Mouse (Mus musculus) heart, postnatal 0 days (tissue): ENCODE results near the gene Map2k1. TPM values are rescaled to one million over a fixed set of nuclear protein-coding genes. Genes with fewer than 3 reads are reported as not detected.
"Not testable (repeated sequence)": the region's sequence is repeated elsewhere in the genome, so short reads cannot be mapped to it uniquely, and the experiment has no call there.

Experiments
- ATAC-seq: fragments of 200-750 bp; cut with Nextera tagmentation; 2 replicates; pipeline ENCODE4 v1.8.0; 2017; ENCODE audit warnings: low read depth, moderate number of reproducible peaks, moderate library complexity; ENCODE audit not compliant: insufficient read depth
- DNase-seq: peaks from one replicate; pipeline ENCODE4 v3.0.0-alpha.2; 2016; ENCODE audit warnings: low spot score
- H3K27ac ChIP-seq: fragments of 300-500 bp; sonication (generic); 2 replicates; pipeline ENCODE4 v1.5.1; 2014; ENCODE audit warnings: low read depth, mild to moderate bottlenecking
- H3K27me3 ChIP-seq: fragments of 300-500 bp; sonication (generic); 2 replicates; pipeline ENCODE4 v1.6.1; 2014; ENCODE audit warnings: low read length, mixed read lengths; ENCODE audit not compliant: control insufficient read depth, insufficient read depth
- H3K36me3 ChIP-seq: fragments of 300-500 bp; sonication (generic); replicated peaks from 2 replicates; pipeline ENCODE4 v1.6.1; 2014; ENCODE audit warnings: low read length, mixed read lengths; ENCODE audit not compliant: control insufficient read depth, insufficient read depth
- H3K4me1 ChIP-seq: fragments of 300-500 bp; sonication (generic); 2 replicates; pipeline ENCODE4 v1.6.1; 2014; ENCODE audit warnings: antibody characterized with exemption; ENCODE audit not compliant: control insufficient read depth, insufficient read depth
- H3K4me2 ChIP-seq: fragments of 300-500 bp; sonication (generic); 2 replicates; pipeline ENCODE4 v1.6.1; 2014; ENCODE audit warnings: low read depth, mild to moderate bottlenecking, low read length, moderate library complexity
- H3K4me3 ChIP-seq: fragments of 300-500 bp; sonication (generic); 2 replicates; pipeline ENCODE4 v1.5.1; 2014; ENCODE audit warnings: low read depth, low read length
- H3K9ac ChIP-seq: fragments of 300-500 bp; sonication (generic); replicated peaks from 2 replicates; pipeline ENCODE4 v1.6.1; 2014; ENCODE audit warnings: low read depth, low read length, mixed read lengths
- H3K9me3 ChIP-seq: fragments of 300-500 bp; sonication (generic); replicated peaks from 2 replicates; pipeline ENCODE4 v1.6.1; 2016; ENCODE audit warnings: low read length; ENCODE audit not compliant: control insufficient read depth
- CTCF ChIP-seq: IDR thresholded peaks from 2 replicates; pipeline ENCODE4 v1.5.1; 2016; ENCODE audit warnings: antibody characterized with exemption, control low read depth, low read depth
- EP300 ChIP-seq: IDR thresholded peaks from 2 replicates; pipeline ENCODE4 v1.6.1; 2016; ENCODE audit warnings: antibody characterized with exemption, low read depth
- WGBS: fragments of 180-500 bp; shearing (Covaris S2); extraction: QIAGEN DNeasy Blood & Tissue Kit; methylation state at CpG from one replicate; pipeline ENCODE4 v1.1.7; 2014; 5-methylcytosine and 5-hydroxymethylcytosine counted together
- polyA plus RNA-seq: library from polyadenylated mRNA; unstranded; fragments of >200 nt; fragmentation: Nextera tagmentation; extraction: Ambion mirVana; gene quantifications from 2 replicates; pipeline ENCODE4 v1.2.1, GENCODE M21; 2015
- total RNA-seq: library from RNA; depleted of rRNA; stranded (reverse); fragments of >200 nt; gene quantifications from 2 replicates; pipeline ENCODE4 v1.2.3, GENCODE M21; 2014; ENCODE audit warnings: low replicate concordance

The Map2k1 gene
- total and polyA plus RNA-seq, 2 experiments from 2014 or later = 57.7 to 110 TPM

DNA sequence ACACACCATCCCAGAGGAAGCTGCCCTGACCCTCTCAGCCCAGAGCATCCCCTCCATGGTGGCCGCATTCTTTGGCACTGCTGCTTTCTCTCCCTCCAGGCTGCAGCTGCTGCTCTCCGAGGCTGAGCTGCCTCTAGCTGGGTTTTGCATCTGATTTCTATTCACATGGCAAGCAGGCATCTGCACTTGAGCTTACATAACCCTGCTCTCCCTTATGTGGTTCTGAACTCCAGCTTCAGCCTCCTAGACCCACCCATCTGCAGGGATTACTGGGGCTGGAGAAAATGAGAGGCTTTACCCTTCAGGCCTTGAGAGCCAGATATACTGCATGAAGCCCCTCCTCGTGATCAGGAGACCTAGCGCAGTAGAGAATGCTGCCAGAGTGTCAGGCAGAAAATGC, 57.9 kb downstream of the Map2k1 start:
- TF ChIP-seq CTCF (no peak), EP300 (no peak)
- no peak overlapping the region for H3K9ac ChIP-seq
- 37% methylated on average over 4 of the region's 4 CpGs for WGBS
- H3K4me3 ChIP-seq = no peak overlapping the region
- DNase-seq = no peak
- H3K36me3 ChIP-seq = peaks cover 37% of the 10 kb centered on the region
- H3K27me3 ChIP-seq = no peaks in the 10 kb centered on the region
- no peak overlapping the region for H3K27ac ChIP-seq
- no peak overlapping the region for H3K4me2 ChIP-seq
- H3K4me1 ChIP-seq = 0 out of 2 replicates have a peak, but pooled peaks cover 3% of the 10 kb centered on the region
- no peak for ATAC-seq
- no peaks in the 10 kb centered on the region for H3K9me3 ChIP-seq

DNA sequence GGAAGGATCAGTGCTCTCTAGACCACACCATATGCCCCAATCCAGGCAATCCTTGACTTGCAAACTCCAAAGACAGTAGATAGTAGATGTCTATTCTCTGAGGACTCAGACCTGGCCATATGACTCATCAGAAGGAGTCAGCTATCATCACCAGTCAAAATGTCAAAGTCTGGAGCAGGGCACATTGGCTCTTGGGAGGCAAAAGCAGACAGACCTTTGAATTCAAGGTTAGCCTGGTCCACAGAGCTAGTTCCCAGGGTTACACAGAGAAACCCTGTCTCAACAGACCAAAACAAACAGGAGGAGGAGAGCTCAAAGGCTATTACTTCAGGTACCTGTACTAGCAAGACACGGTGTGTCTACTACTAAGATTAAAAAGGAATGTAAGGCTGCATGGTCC, 59.6 kb downstream of the Map2k1 start:
- peaks cover 54% of the 10 kb centered on the region for H3K36me3 ChIP-seq
- H3K9ac ChIP-seq = no peak overlapping the region
- WGBS = 96% methylated on average over 1 of the region's 1 CpGs
- no peak for TF ChIP-seq CTCF
- TF ChIP-seq EP300 = no peak
- ATAC-seq (no peak), DNase-seq (no peak)
- no peak overlapping the region for H3K4me3 ChIP-seq
- no peaks in the 10 kb centered on the region for H3K9me3 ChIP-seq
- H3K27ac ChIP-seq = no peak overlapping the region
- H3K4me1 ChIP-seq = 0 out of 2 replicates have a peak, but pooled peaks cover 3% of the 10 kb centered on the region
- H3K4me2 ChIP-seq = no peak overlapping the region
- H3K27me3 ChIP-seq = no peaks in the 10 kb centered on the region

DNA sequence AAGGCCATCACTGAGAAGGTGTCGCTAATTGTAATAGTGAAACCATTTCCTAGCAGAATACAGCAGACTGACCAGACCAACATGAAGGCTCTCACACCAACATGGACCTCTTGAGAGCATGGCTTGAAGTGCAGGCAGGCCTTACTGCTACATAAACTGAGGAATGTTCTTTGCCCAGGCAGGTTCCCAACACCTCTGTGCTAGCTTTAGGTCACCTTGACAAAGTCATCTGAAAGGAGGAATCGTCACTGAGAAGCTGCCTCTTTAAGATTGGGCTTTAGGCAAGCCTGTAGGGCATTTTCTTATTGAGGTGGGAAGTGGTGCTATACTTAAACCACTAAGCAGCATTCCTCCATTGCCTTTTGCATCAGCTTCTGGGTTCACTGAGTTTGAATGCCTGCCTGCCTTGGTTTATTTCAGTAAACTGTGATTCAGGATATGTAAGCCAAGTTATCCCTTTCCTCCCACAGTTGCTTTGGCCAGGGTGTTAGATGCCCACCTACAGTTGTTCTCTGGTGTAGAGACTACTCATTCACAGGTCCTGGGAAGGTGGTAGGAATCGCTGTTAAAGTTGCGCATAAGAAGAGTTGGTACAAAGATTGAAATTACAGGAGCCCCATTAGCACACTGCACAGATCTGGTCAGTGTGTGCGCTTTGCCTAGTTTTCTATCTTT, 69.1 kb downstream of the Map2k1 start:
- Histone ChIP-seq H3K9ac (no peak overlapping the region), H3K27ac (no peak overlapping the region), H3K4me3 (no peak overlapping the region), H3K36me3 (peaks cover 76% of the 10 kb centered on the region), H3K27me3 (no peaks in the 10 kb centered on the region), H3K4me2 (no peak overlapping the region), H3K4me1 (peaks cover 5% of the 10 kb centered on the region; the same call in 1 of the 2 replicates), H3K9me3 (no peaks in the 10 kb centered on the region)
- DNase-seq = no peak
- no peak for ATAC-seq
- 87% methylated on average over 5 of the region's 5 CpGs for WGBS
- TF ChIP-seq EP300 (no peak), CTCF (no peak)

DNA sequence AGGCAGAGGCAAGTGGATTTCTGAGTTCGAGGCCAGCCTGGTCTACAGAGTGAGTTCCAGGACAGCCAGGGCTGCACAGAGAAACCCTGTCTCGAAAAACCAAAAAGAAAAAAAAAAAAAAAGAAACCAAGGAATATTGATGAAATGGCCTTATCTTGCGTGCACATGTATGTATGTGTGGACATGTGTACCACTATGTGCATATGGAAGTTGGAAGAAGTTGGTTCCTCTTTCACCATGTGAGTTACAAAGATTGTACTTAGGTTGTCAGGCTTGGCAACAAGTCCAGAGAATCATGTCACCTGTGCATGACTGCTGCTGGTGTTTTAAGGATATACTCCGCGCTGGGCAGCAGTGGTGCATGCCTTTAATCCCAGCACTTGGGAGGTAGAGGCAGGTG, 70.1 kb downstream of the Map2k1 start:
- H3K9me3 ChIP-seq, H3K9ac ChIP-seq, H3K4me2 ChIP-seq, ATAC-seq, H3K4me1 ChIP-seq, H3K27me3 ChIP-seq, H3K4me3 ChIP-seq, H3K27ac ChIP-seq, DNase-seq: not testable (repeated sequence)
- WGBS = 86% methylated on average over 5 of the region's 5 CpGs
- H3K36me3 ChIP-seq = peaks cover 72% of the 10 kb centered on the region

DNA sequence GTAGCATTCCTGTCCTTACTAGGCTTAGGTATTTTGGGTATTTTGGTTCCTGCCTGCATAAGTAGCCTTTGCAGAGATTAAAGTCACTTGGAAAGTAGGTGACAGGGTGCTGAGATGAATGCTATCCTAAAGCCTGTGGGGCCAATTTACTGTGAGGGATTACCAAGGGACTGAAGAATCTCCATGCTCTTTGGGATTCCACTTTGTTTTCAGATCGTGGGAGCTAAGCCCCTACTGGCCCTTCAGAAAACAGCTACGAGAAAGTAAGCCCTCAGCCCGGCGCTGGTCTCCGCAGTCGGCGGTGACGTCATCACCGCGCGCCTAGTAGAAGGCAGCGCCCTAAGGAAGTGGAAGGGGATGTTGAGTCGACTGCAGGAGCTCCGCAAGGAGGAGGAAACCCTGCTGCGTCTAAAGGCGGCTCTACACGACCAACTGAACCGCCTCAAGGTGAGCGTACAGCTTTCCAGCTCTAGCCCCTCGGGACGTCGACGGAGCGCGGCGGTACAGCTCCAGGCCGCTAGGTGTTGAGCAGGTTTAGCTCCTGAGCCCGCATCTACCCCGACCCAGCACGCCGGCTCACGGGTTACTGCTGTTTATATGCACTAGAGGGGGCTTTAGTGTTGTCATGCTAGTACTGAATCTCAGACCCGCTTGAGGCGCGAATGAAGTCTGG, 74.3 kb downstream of the Map2k1 start, which contains the start of gene Snapc5:
TSS of gene Snapc5 (plus strand) at position 301 of the 673 bp plus-strand sequence.
- Histone ChIP-seq H3K9me3 (no peaks in the 10 kb centered on the region), H3K4me3 (peak within 1 kb of the TSS; percentile 62), H3K36me3 (peaks cover 71% of the 10 kb centered on the region), H3K4me2 (peak within 1 kb of the TSS; percentile 57), H3K27ac (peak within 1 kb of the TSS; percentile 81), H3K4me1 (peaks cover 8% of the 10 kb centered on the region), H3K9ac (peak within 1 kb of the TSS; percentile 49), H3K27me3 (no peaks in the 10 kb centered on the region)
- no peak for TF ChIP-seq EP300
- peak; percentile 58 for TF ChIP-seq CTCF
- WGBS = under 1% methylated on average over 35 of the region's 35 CpGs
- DNase-seq (peak; percentile 95), ATAC-seq (peak; percentile 97)
